Mouse (Mus musculus) lung, embryonic 15.5 days (tissue): ENCODE data around the gene Gtf2ird1. TPM values are rescaled to one million over a fixed set of nuclear protein-coding genes. Genes with fewer than 3 reads are reported as not detected.

Source experiments
- ATAC-seq: fragments of 200-750 bp; cut with Nextera tagmentation; 2 replicates; pipeline ENCODE4 v1.8.0; 2017; ENCODE audit warnings: moderate number of reproducible peaks, borderline replicate concordance; ENCODE audit not compliant: low FRiP score, low TSS enrichment; ENCODE audit errors: extremely low read depth
- H3K27ac ChIP-seq: fragments of 300-500 bp; sonication (generic); 2 replicates; pipeline ENCODE4 v1.5.1; 2015; ENCODE audit warnings: moderate library complexity, mild to moderate bottlenecking, inconsistent platforms
- H3K27me3 ChIP-seq: fragments of 300-500 bp; sonication (generic); 2 replicates; pipeline ENCODE4 v1.6.1; 2015; ENCODE audit warnings: inconsistent platforms
- H3K36me3 ChIP-seq: fragments of 300-500 bp; sonication (generic); 2 replicates; pipeline ENCODE4 v1.6.1; 2015; ENCODE audit warnings: inconsistent platforms
- H3K4me1 ChIP-seq: fragments of 300-500 bp; sonication (generic); 2 replicates; pipeline ENCODE4 v1.6.1; 2015; ENCODE audit warnings: inconsistent platforms
- H3K4me2 ChIP-seq: fragments of 300-500 bp; sonication (generic); 2 replicates; pipeline ENCODE4 v1.6.1; 2015; ENCODE audit warnings: inconsistent platforms, mild to moderate bottlenecking, moderate library complexity
- H3K4me3 ChIP-seq: fragments of 300-500 bp; sonication (generic); 2 replicates; pipeline ENCODE4 v1.5.1; 2015; ENCODE audit warnings: mild to moderate bottlenecking, inconsistent platforms
- H3K9ac ChIP-seq: fragments of 300-500 bp; sonication (generic); 2 replicates; pipeline ENCODE4 v1.6.1; 2015; ENCODE audit warnings: inconsistent platforms
- H3K9me3 ChIP-seq: fragments of 300-500 bp; sonication (generic); 2 replicates; pipeline ENCODE4 v1.6.1; 2016; ENCODE audit warnings: inconsistent platforms
- WGBS: fragments of 180-500 bp; shearing (Covaris S2); methylation state at CpG from one replicate; pipeline ENCODE4 v1.1.7; 2015; 5-methylcytosine and 5-hydroxymethylcytosine counted together
- polyA plus RNA-seq: library from polyadenylated mRNA; unstranded; fragments of >200 nt; fragmentation: Nextera tagmentation; extraction: Ambion mirVana; gene quantifications from 2 replicates; pipeline ENCODE4 v1.2.1, GENCODE M21; 2015

The Gtf2ird1 gene
- polyA plus RNA-seq, 1 experiment from 2014 or later = 78.0 TPM

DNA sequence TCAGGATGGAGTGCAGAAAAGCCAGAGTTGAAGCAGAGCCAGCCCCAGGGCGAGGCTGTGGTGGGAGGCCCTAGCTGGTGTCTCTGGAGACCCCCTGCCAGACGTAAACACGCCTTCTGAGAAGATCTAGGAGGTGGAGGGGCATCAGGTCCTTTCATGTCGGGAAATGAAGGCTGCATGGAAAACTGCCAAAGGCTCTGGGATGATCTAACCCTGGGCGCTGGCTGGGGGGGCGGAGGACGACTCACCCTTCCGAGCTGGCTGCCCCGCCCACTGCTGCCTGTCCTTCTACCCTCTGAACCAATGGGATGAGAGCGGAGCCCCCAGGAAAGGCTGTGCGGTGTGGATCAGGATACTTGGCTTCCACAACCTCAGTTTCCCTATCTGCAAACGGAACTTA, 16.4 kb downstream of the Gtf2ird1 start:
- Histone ChIP-seq H3K9ac (no peak overlapping the region), H3K4me2 (0 out of 2 replicates have a peak overlapping the region, but pooled peaks have one; percentile 9)
- peak; percentile 27; the same call in 1 of the 2 replicates for ATAC-seq

DNA sequence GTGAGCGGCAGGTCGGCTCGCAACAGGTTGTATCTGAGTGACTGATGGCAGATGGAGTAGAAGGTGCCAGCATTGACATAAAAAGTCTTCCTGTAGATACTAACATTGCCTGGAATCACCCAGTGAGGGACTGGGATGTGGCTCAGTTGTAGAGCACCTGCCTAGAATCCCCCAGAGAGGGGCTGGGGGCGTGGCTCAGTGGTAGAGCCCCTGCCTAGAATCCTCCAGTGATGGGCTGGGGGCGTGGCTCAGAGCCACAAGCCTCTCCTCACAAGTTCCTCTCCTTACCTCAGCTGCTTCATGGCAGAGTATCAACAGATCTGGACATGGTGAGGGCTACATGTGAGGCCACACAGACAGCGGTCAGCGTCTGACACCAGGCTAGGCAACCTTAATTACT, 17.0 kb downstream of the Gtf2ird1 start:
- Histone ChIP-seq H3K27ac (peak overlapping the region; percentile 38; the same call in 1 of the 2 replicates), H3K4me2 (no peak overlapping the region)

More for the DNA sequence above, 16.4 kb downstream of the Gtf2ird1 start:
- no peaks in the 10 kb centered on the region for H3K9me3 ChIP-seq
- no peaks in the 10 kb centered on the region for H3K36me3 ChIP-seq
- H3K27ac ChIP-seq = peak overlapping the region; percentile 38; the same call in 1 of the 2 replicates
- WGBS = 55% methylated on average over 12 of the region's 12 CpGs
- peaks cover 60% of the 10 kb centered on the region for H3K4me1 ChIP-seq
- H3K27me3 ChIP-seq = no peaks in the 10 kb centered on the region
- H3K4me3 ChIP-seq = no peak overlapping the region

DNA sequence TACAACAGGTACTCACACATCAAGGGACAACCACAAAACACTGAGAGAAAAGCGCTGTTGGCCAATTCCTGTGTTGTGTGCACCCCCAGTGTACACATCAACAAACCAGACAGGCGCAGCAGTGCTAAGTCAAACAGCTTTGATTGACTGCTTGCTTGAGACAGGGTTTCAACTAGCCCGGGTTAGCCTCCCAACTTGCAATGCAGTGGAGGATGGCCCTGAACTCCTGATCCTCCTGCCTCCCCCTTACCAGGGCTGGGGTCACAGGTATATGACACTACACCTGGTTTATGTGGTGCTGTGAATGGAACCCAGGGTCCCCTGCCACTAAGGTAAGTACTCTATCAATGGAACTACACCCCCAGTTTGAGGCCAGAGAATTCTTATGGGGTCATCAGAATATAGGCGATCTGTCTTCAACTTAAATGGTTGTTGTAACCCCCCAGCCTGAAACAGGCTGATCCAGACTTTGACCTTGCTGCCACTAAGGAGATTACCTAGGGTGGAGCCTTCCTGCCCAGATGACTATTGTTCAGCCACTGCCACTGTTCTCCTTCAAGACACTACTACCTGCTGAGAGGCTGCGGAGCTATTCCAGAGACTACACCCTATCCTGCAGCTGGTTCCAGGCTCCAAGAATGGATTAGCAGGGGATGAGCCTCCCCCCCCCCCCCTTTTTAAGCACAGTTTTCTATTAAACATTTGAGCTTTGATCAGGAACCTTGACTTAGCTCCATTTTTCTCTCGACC, 17.7 kb downstream of the Gtf2ird1 start:
- no peaks in the 10 kb centered on the region for H3K27me3 ChIP-seq

More for the DNA sequence above, 17.0 kb downstream of the Gtf2ird1 start:
- no peak for ATAC-seq
- Histone ChIP-seq H3K4me1 (peaks cover 53% of the 10 kb centered on the region), H3K36me3 (no peaks in the 10 kb centered on the region), H3K9ac (no peak overlapping the region), H3K4me3 (no peak overlapping the region), H3K9me3 (no peaks in the 10 kb centered on the region), H3K27me3 (no peaks in the 10 kb centered on the region)
- 91% methylated on average over 7 of the region's 7 CpGs for WGBS

DNA sequence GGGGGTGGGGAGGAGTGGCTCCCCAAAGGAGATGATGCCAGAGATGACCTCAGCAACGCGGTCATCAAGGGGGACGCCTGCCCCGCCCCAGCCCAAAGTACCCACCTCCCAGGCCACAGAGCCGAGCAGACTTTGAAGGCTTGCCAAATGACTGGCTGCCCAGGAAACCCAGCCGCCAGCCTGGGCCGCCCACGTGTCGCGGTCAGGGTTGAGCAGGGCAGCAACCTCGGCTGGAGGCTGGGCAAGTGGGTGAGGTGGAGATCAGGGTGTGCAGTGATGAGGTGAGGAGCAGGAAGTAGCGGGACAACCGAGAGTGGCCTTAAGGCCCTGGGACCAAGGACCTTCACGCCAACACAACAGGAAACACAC, 19.1 kb downstream of the Gtf2ird1 start:
- peaks cover 50% of the 10 kb centered on the region for H3K4me1 ChIP-seq
- H3K27ac ChIP-seq = 0 out of 2 replicates have a peak overlapping the region, but pooled peaks have one; percentile 8
- H3K9ac ChIP-seq = no peak overlapping the region
- H3K27me3 ChIP-seq = no peaks in the 10 kb centered on the region
- H3K4me2 ChIP-seq = no peak overlapping the region
- H3K9me3 ChIP-seq = no peaks in the 10 kb centered on the region
- H3K36me3 ChIP-seq = no peaks in the 10 kb centered on the region
- WGBS = 58% methylated on average over 14 of the region's 14 CpGs
- no peak overlapping the region for H3K4me3 ChIP-seq
- ATAC-seq = no peak

More for the DNA sequence above, 17.7 kb downstream of the Gtf2ird1 start:
- Histone ChIP-seq H3K9ac (no peak overlapping the region), H3K9me3 (no peaks in the 10 kb centered on the region), H3K4me2 (no peak overlapping the region), H3K4me3 (no peak overlapping the region), H3K36me3 (no peaks in the 10 kb centered on the region), H3K27ac (no peak overlapping the region), H3K4me1 (peaks cover 50% of the 10 kb centered on the region)
- WGBS = 86% methylated on average over 6 of the region's 6 CpGs
- ATAC-seq = no peak

DNA sequence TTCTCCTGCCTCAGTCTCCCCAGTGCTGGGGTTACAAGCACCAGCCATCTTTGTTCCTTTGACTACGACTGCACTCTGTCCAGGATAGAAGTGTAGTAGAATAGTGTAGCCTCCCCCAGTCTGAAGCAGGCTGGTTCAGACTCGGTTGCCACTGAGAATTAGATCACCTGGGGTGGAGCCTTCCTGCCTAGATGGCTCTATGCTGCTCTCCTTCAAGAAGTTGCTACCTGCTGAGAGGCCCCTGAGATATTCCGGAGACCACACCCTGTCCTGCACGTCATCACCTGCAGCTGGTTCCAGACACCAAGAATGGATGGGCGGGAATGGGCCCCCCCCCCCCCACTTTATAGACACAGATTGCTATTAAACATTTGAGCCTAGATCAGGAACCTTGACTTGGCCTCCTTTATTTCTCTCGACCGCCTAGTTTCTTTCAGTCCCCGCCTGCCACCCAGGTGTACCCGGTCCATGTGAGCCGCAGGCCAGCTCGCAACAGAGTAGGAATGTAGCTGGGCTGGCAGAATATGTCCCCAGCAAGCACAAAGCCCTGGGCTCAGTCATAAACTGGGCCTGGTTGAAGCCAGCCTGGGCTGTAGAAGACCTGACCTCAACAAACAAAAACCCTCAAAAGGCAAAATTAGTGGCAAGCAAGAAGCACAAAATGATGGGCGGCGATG, 19.6 kb downstream of the Gtf2ird1 start:
- H3K4me2 ChIP-seq = no peak overlapping the region
- ATAC-seq = no peak

DNA sequence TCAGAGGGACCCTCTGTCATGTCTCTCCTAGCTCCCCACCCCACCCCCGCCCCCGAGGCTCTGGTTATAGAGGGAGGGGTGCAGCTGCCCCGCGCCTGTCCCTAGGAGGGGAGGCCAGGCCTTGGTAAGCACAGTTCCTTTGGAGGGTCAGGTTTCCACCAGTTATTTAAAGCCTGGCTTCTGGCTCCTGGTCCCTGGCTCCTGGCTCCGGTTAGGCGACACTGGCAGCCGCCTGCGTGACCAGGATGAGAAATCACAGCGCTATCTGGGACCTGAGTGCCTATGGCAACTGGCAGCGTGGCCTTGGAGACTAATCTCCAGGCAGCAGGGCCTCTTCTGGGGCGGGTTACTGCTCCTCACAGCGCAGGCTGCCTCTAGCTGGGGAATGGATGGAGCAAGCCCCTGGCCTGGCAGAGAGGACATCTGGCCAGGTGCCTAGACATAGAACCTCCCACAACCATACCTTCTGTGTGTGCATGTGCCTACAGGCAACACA, 20.6 kb downstream of the Gtf2ird1 start:
- H3K4me3 ChIP-seq = no peak overlapping the region
- WGBS = 53% methylated on average over 12 of the region's 12 CpGs
- peaks cover 45% of the 10 kb centered on the region for H3K4me1 ChIP-seq
- H3K4me2 ChIP-seq = no peak overlapping the region
- H3K9me3 ChIP-seq = no peaks in the 10 kb centered on the region
- H3K27ac ChIP-seq = 0 out of 2 replicates have a peak overlapping the region, but pooled peaks have one; percentile 31
- no peaks in the 10 kb centered on the region for H3K36me3 ChIP-seq
- no peaks in the 10 kb centered on the region for H3K27me3 ChIP-seq
- H3K9ac ChIP-seq = no peak overlapping the region
- no peak for ATAC-seq

More for the DNA sequence above, 19.6 kb downstream of the Gtf2ird1 start:
- Histone ChIP-seq H3K4me1 (peaks cover 50% of the 10 kb centered on the region), H3K9me3 (no peaks in the 10 kb centered on the region), H3K27ac (no peak overlapping the region), H3K4me3 (no peak overlapping the region), H3K27me3 (no peaks in the 10 kb centered on the region), H3K9ac (no peak overlapping the region), H3K36me3 (no peaks in the 10 kb centered on the region)
- 88% methylated on average over 13 of the region's 13 CpGs for WGBS

DNA sequence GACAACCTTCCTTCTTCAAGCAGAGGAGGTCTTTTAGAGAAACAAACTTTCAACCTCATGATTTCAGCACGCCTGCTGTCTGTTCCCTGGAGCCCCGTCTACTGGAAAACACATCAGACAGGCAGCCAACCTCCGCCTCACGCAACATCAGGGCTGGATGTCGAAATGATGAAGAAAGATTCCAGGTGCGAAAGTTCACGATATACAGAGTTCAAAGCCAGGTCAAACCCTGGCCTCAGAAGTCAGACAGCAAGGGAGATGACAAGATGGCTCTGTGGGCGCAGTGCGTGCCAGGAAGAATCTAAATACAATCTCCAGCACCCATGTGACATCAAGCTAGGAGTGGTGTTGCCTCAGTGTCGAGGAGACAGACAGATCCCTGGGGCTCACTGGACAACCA, 23.4 kb downstream of the Gtf2ird1 start:
- Histone ChIP-seq H3K9ac (no peak overlapping the region), H3K4me3 (no peak overlapping the region), H3K9me3 (no peaks in the 10 kb centered on the region), H3K4me1 (peaks cover 26% of the 10 kb centered on the region), H3K4me2 (no peak overlapping the region), H3K36me3 (no peaks in the 10 kb centered on the region), H3K27ac (no peak overlapping the region), H3K27me3 (no peaks in the 10 kb centered on the region)
- no peak for ATAC-seq
- WGBS = 52% methylated on average over 10 of the region's 10 CpGs

DNA sequence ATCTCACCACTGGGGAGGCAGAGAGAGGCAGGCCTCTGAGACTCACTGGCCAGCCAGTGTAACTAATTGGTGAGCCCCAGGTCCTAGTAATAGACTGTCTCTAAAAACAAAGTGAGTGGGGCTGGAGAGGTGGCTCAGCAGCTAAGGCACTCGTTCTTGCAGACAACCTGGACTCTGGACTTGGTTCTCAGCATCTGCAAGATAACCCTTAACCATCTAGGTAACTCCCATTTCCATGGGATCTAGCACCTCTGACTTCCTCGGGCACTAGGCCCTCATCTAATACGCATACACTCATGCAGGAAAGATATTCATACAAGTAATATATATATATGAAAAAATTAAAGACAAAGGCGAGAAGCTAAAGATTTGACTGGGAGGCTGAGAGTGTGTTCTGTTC, 26.4 kb downstream of the Gtf2ird1 start:
- Histone ChIP-seq H3K9ac (no peak overlapping the region), H3K27ac (no peak overlapping the region), H3K27me3 (no peaks in the 10 kb centered on the region), H3K4me3 (no peak overlapping the region), H3K9me3 (no peaks in the 10 kb centered on the region), H3K36me3 (no peaks in the 10 kb centered on the region), H3K4me1 (no peaks in the 10 kb centered on the region), H3K4me2 (no peak overlapping the region)
- WGBS = 79% methylated on average over 4 of the region's 4 CpGs
- ATAC-seq = no peak

DNA sequence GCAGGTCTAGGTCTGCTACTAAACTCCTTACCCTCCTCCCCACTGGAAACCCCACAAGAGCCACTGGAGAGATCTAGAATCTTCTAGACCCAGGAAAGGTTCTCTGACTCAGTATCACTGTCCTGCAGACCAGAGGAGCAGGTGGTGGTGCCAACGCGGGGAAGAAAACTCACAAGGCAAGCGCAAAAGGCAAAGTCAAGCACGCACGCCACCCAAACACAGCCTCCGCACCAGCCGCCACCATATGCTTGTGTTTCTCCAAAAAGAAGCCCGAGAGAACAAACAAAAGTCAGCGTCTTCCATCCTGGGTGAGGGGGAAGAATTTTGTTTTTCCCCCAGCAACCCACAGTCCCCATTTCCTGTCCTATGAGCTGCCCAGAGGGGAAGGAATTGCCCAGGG, 28.9 kb downstream of the Gtf2ird1 start:
- Histone ChIP-seq H3K9me3 (no peaks in the 10 kb centered on the region), H3K27me3 (no peaks in the 10 kb centered on the region), H3K4me3 (no peak overlapping the region), H3K9ac (no peak overlapping the region), H3K4me1 (no peaks in the 10 kb centered on the region), H3K36me3 (no peaks in the 10 kb centered on the region), H3K4me2 (no peak overlapping the region), H3K27ac (no peak overlapping the region)
- 78% methylated on average over 9 of the region's 9 CpGs for WGBS
- ATAC-seq = no peak

DNA sequence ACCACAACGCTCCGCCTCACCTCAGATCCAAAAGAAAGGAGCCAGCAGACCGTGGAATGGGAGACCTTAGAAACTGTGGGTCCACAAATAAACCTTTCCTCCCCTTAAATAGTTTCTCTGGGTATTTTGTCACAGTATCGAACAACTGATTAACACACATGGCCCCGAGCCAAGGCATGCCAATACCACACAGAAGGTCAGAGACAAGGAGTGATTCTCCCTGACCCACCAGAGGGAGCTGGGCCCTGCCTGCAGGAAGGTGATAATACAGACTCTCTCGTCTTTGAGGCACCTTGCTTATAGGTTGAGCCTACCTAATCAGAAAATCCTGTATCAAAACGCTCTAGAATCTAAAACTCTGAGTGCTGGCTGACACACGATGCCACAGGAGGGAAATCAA, 30.9 kb downstream of the Gtf2ird1 start:
- Histone ChIP-seq H3K9me3 (no peaks in the 10 kb centered on the region), H3K9ac (no peak overlapping the region), H3K27me3 (no peaks in the 10 kb centered on the region), H3K4me1 (0 out of 2 replicates have a peak, but pooled peaks cover 8% of the 10 kb centered on the region), H3K4me2 (no peak overlapping the region), H3K4me3 (no peak overlapping the region), H3K36me3 (no peaks in the 10 kb centered on the region), H3K27ac (no peak overlapping the region)
- WGBS = 85% methylated on average over 8 of the region's 8 CpGs
- no peak for ATAC-seq

DNA sequence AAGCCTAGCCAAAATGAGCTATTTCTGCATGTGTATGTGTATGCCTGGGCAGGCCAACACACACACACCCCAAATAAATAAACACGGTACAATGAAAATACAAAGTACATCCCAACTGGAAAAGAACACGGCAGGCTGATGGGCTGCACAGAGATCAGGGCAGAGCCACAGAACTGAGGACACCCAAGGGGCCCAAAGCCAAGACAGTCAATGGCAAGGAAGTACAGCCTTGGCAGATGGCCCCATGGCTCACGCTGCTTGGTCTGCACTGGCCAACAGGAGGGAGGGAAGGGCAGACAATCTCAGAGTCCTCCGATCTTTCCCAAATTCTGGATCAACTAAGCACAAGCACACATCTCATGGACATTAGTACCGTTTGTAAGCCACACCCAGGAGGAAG, 32.6 kb downstream of the Gtf2ird1 start:
- H3K27ac ChIP-seq = no peak overlapping the region
- H3K27me3 ChIP-seq = no peaks in the 10 kb centered on the region
- ATAC-seq = no peak
- H3K9ac ChIP-seq = no peak overlapping the region
- no peak overlapping the region for H3K4me3 ChIP-seq
- WGBS = 87% methylated on average over 5 of the region's 5 CpGs
- 0 out of 2 replicates have a peak, but pooled peaks cover 9% of the 10 kb centered on the region for H3K4me1 ChIP-seq
- no peaks in the 10 kb centered on the region for H3K9me3 ChIP-seq
- no peak overlapping the region for H3K4me2 ChIP-seq
- no peaks in the 10 kb centered on the region for H3K36me3 ChIP-seq

DNA sequence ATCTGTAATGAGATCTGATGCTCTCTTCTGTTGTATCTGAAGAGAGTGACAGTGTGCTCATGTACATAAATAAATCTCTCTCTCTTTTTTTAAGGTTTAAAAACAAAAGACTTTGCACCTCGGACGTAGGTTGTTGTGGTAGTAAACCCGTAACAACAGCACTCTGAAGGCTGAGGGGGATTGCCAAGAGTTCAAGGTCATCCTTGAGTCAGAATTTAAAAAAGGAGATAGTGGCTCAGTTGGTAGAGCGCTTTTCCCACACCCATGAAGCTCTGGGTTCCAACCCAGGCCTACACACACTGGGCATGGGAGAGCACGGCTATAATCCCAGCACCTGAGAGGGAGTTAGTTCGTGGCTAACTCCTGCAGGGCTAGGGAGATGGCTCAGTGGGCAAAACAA, 33.1 kb downstream of the Gtf2ird1 start:
- Histone ChIP-seq H3K36me3 (no peaks in the 10 kb centered on the region), H3K4me3 (no peak overlapping the region), H3K4me1 (0 out of 2 replicates have a peak, but pooled peaks cover 9% of the 10 kb centered on the region), H3K9me3 (no peaks in the 10 kb centered on the region), H3K27ac (no peak overlapping the region), H3K9ac (no peak overlapping the region), H3K27me3 (no peaks in the 10 kb centered on the region), H3K4me2 (no peak overlapping the region)
- 88% methylated on average over 6 of the region's 6 CpGs for WGBS
- no peak for ATAC-seq
